Mouse (Mus musculus) testis, adult 2 months (tissue): ENCODE data around the gene Maats1. TPM values are rescaled to one million over a fixed set of nuclear protein-coding genes. Genes with fewer than 3 reads are reported as not detected.

Source experiments
- H3K27ac ChIP-seq: fragments of 200-500 bp; 2 replicates; pipeline ENCODE4 v1.5.1; 2012; ENCODE audit warnings: low read depth, low read length; ENCODE audit not compliant: control insufficient read depth, insufficient read depth
- H3K27me3 ChIP-seq: fragments of 200-500 bp; 2 replicates; pipeline ENCODE4 v1.6.1; 2012; ENCODE audit warnings: mild to moderate bottlenecking, low read length, moderate library complexity; ENCODE audit not compliant: control insufficient read depth, insufficient read depth
- H3K36me3 ChIP-seq: fragments of 200-500 bp; 2 replicates; pipeline ENCODE4 v1.6.1; 2012; ENCODE audit warnings: mild to moderate bottlenecking, low read length; ENCODE audit not compliant: control insufficient read depth, insufficient read depth
- H3K4me1 ChIP-seq: fragments of 200-500 bp; 2 replicates; pipeline ENCODE4 v1.6.1; 2012; ENCODE audit warnings: low read length; ENCODE audit not compliant: control insufficient read depth, insufficient read depth
- H3K4me3 ChIP-seq: fragments of 200-500 bp; 2 replicates; pipeline ENCODE4 v1.5.1; 2012; ENCODE audit warnings: low read depth, mild to moderate bottlenecking, low read length, moderate library complexity, mixed read lengths; ENCODE audit not compliant: control insufficient read depth
- CTCF ChIP-seq: fragments of 200-500 bp; IDR thresholded peaks from 2 replicates; pipeline ENCODE4 v1.5.1; 2012; ENCODE audit warnings: low read depth, mild to moderate bottlenecking, inconsistent platforms, low read length, moderate library complexity; ENCODE audit not compliant: control insufficient read depth, insufficient read depth, insufficient replicate concordance
- POLR2A ChIP-seq: fragments of 200-500 bp; IDR thresholded peaks from 2 replicates; pipeline ENCODE4 v1.6.1; 2012; ENCODE audit warnings: low read depth, mild to moderate bottlenecking, inconsistent platforms, low read length, moderate library complexity; ENCODE audit not compliant: control insufficient read depth
- polyA plus RNA-seq: library from polyadenylated mRNA; depleted of rRNA; stranded (reverse); fragments of >200 nt; gene quantifications from 2 replicates; pipeline ENCODE4 v1.2.3, GENCODE M21; 2012

Maats1 gene
- polyA plus RNA-seq, 1 experiment = 23.4 TPM

DNA sequence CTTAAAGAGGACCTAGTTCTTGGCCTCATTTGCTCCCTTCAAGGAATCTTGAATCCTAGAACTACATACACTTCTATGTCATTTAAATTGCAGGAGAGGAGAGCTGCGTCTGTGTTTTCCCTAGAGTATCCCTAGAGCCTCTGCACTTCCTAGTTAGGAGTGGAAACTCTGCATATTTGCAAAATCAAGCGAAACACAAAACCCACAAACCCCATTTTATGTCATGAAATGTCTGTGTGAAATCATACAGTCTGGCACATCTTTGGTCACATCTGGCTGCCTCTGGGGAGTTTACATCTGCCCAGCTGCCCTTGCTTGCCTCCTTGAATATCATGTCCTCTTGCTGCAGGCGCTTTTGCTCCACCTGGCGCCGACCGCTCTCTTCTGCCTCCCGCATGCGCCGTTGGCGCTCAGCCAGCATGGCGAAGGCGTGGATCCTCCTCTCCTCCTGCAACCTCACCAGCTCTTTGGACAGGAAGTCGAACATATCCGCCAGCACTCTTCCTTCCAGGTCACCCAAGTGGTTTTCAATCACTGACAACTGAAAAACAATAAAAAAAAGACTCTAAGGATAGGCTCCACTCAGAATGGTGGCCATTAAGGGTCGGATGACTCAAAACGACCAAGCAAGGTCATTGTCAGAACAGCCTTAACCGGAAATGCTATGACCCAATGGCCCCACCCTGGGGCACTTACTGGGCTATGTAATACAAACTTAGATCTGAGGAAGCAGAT is 37.3 kb downstream of the Maats1 start:
- no peaks in the 10 kb centered on the region; the same call in 1 of the 2 replicates for H3K4me1 ChIP-seq
- TF ChIP-seq CTCF (no peak), POLR2A (no peak)
- no peaks in the 10 kb centered on the region; the same call in 1 of the 2 replicates for H3K36me3 ChIP-seq
- no peaks in the 10 kb centered on the region for H3K27me3 ChIP-seq
- peak overlapping the region; percentile 5; the same call in 1 of the 2 replicates for H3K4me3 ChIP-seq
- no peak overlapping the region for H3K27ac ChIP-seq

DNA sequence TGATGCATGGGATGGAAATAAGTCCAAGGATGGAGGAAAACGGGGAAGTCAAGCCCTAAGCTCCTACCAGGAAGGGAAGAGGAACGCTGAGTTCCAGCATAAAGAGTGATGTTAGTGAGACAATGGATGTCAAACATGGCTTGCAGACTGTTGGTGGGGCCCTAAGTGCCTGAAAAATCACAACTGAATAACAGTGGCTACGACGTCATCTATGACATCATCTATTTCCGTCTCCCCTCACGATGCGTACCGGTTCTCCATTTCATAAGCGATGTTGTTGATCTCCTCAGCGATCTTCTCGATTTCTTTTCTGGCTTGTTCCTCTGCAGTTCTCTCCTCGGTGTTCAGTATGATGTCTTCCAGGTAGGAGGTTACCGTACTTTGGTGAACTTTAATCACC is 39.6 kb downstream of the Maats1 start:
- H3K27me3 ChIP-seq = no peaks in the 10 kb centered on the region
- TF ChIP-seq CTCF (no peak), POLR2A (no peak)
- H3K4me3 ChIP-seq = no peak overlapping the region
- H3K36me3 ChIP-seq = no peaks in the 10 kb centered on the region; the same call in 1 of the 2 replicates
- no peaks in the 10 kb centered on the region; the same call in 1 of the 2 replicates for H3K4me1 ChIP-seq
- no peak overlapping the region for H3K27ac ChIP-seq

DNA sequence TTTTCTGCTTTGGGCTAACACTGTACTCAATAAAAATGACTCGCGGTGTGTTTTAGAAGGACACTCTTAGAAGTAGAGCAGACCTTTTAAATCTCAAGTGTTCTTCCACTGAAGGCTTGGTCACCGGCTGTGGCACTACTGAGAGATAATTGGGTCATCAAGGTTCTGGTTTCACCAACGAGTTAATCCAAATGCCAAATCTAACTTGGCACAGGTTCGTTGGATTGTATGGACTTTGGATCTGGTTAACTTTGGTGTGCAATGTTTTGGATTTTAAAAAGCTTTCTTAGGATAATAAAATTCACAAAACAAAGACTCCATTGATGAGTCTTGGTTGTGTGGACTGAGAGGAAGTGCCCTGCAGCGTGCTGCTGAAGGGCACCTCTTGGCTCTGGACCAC is 43.5 kb downstream of the Maats1 start:
- Histone ChIP-seq H3K4me3 (no peak overlapping the region), H3K27me3 (no peaks in the 10 kb centered on the region), H3K4me1 (no peaks in the 10 kb centered on the region), H3K27ac (no peak overlapping the region), H3K36me3 (no peaks in the 10 kb centered on the region; the same call in 1 of the 2 replicates)
- TF ChIP-seq POLR2A (no peak), CTCF (no peak)

GRCm38 (mm10) chr16:38295349-38295930 is 46.5 kb downstream of the Maats1 start:
- Histone ChIP-seq H3K27me3 (no peaks in the 10 kb centered on the region), H3K36me3 (no peaks in the 10 kb centered on the region), H3K27ac (no peak overlapping the region), H3K4me1 (no peaks in the 10 kb centered on the region), H3K4me3 (no peak overlapping the region)
- TF ChIP-seq POLR2A (no peak), CTCF (no peak)

DNA sequence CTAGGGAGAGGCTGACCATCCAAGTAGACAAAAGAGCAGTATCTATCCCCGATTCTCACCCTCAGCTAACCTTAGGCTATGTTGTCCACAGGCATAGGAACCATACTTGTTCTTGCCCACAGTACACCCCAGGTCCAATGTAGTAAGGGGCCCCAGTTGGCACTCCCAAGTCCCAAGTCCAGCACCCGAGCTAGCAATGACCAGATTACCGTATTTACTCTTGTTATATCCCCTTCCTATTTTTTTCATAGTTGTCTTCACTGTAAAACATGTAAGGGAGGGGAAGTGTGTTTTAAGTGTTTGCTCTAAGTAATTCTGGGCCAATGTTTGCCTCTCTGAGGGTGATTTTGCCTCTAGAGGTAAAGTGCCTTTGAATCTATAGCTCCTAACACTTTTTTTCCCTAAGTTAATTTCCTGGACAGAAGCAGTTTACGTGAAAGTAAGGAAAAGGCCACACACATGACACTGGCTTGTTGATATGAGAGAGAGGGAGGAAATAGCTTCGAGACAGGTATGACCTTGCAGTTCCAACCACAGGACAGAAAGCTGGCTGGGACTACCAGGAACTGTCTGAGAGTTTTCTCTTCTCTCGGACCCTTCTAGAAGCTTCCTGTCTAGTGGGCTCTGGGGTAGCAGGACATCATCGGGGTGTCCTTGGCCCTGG is 47.1 kb downstream of the Maats1 start, which contains the start of gene Nr1i2:
Nr1i2 (minus strand) TSS at position 140 of the 664 bp plus-strand sequence.
- TF ChIP-seq POLR2A = no peak
- TF ChIP-seq CTCF = no peak

DNA sequence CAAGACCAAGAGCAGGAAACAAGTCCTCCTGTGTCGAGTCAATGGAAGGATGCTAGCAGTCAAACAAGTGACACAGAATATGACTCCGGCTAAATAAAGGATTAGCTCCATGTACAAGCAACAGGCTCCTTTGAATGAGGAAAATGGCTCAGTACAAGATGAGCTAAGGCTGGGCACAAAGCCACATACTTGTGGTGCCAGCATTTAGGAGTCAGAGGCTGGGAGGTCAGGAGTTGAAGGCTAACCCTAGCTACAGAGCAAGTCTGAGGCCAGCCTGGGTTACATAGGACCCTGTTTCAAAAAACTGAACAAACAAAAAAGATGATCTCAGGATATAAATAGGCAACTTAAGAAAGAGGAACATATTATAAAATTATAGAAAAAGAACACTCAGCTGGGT is 51.8 kb downstream of the Maats1 start:
- TF ChIP-seq POLR2A (no peak), CTCF (no peak)
- Histone ChIP-seq H3K36me3 (no peaks in the 10 kb centered on the region), H3K27ac (no peak overlapping the region), H3K4me1 (no peaks in the 10 kb centered on the region; the same call in 1 of the 2 replicates), H3K4me3 (no peak overlapping the region), H3K27me3 (no peaks in the 10 kb centered on the region)

More for the DNA sequence above, 47.1 kb downstream of the Maats1 start, which contains the start of gene Nr1i2:
- Histone ChIP-seq H3K4me1 (no peaks in the 10 kb centered on the region), H3K27me3 (no peaks in the 10 kb centered on the region), H3K36me3 (no peaks in the 10 kb centered on the region), H3K4me3 (no peak within 1 kb of the TSS), H3K27ac (no peak within 1 kb of the TSS)

DNA sequence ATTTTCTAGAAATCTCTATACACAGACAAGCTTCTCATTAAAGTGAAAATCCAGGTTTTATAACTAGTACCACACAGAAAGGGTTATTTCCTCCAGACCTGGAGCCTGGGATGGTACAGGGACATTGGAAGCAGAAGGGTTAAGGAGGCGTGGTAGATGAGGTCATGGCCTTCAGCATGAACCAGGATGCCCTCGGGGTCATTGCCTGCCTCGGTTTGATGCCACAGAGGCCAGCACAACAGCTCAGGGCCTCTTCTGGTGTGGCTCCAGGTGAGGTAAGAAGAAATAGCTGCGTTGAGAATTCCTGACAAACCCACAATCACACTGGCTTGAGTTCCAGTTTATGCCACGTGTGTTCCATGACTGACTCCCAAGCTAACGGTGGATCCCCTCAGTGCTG is 53.1 kb downstream of the Maats1 start:
- TF ChIP-seq CTCF (no peak), POLR2A (no peak)
- Histone ChIP-seq H3K4me3 (no peak overlapping the region), H3K36me3 (no peaks in the 10 kb centered on the region), H3K27ac (no peak overlapping the region), H3K27me3 (no peaks in the 10 kb centered on the region), H3K4me1 (no peaks in the 10 kb centered on the region; the same call in 1 of the 2 replicates)
